Mouse (Mus musculus) midbrain, embryonic 12.5 days (tissue): ENCODE measurements at regions not wholly inside any gene's neighbourhood (a gene's known extent, or its start where the extent isn't known, plus 50 kb on each side); places are given as distances from the start of the nearest gene placed in this dataset.

Experiments
- ATAC-seq: fragments of 200-750 bp; cut with Nextera tagmentation; 2 replicates; pipeline ENCODE4 v1.8.0; 2017; ENCODE audit warnings: low read depth, moderate TSS enrichment, moderate library complexity; ENCODE audit not compliant: low FRiP score
- H3K27ac ChIP-seq: fragments of 300-500 bp; sonication (generic); replicated peaks from 2 replicates; pipeline ENCODE4 v1.5.1; 2016; ENCODE audit warnings: mild to moderate bottlenecking
- H3K27me3 ChIP-seq: fragments of 300-500 bp; sonication (generic); 2 replicates; pipeline ENCODE4 v1.6.1; 2016; ENCODE audit warnings: mild to moderate bottlenecking
- H3K36me3 ChIP-seq: fragments of 300-500 bp; sonication (generic); 2 replicates; pipeline ENCODE4 v1.6.1; 2016
- H3K4me1 ChIP-seq: fragments of 300-500 bp; sonication (generic); 2 replicates; pipeline ENCODE4 v1.6.1; 2016
- H3K4me2 ChIP-seq: fragments of 300-500 bp; sonication (generic); replicated peaks from 2 replicates; pipeline ENCODE4 v1.6.1; 2016; ENCODE audit warnings: mild to moderate bottlenecking, moderate library complexity
- H3K4me3 ChIP-seq: fragments of 300-500 bp; sonication (generic); 2 replicates; pipeline ENCODE4 v1.5.1; 2016; ENCODE audit warnings: mild to moderate bottlenecking
- H3K9ac ChIP-seq: fragments of 300-500 bp; sonication (generic); replicated peaks from 2 replicates; pipeline ENCODE4 v1.6.1; 2016; ENCODE audit warnings: mild to moderate bottlenecking, moderate library complexity
- H3K9me3 ChIP-seq: fragments of 300-500 bp; sonication (generic); 2 replicates; pipeline ENCODE4 v1.6.1; 2016; ENCODE audit warnings: mild to moderate bottlenecking
- WGBS: fragments of 180-500 bp; shearing (Covaris S2); methylation state at CpG from one replicate; pipeline ENCODE4 v1.1.7; 2016; 5-methylcytosine and 5-hydroxymethylcytosine counted together

GRCm38 (mm10) chr8:62555842-62556241 lies 395.0 kb upstream of the Spock3 start:
- no peaks in the 10 kb centered on the region for H3K9me3 ChIP-seq
- no peak for ATAC-seq
- no peak overlapping the region for H3K27ac ChIP-seq
- no peaks in the 10 kb centered on the region for H3K36me3 ChIP-seq
- H3K4me1 ChIP-seq, result no peaks in the 10 kb centered on the region
- H3K4me3 ChIP-seq, result no peak overlapping the region
- no peak overlapping the region for H3K9ac ChIP-seq
- H3K27me3 ChIP-seq, result no peaks in the 10 kb centered on the region
- no peak overlapping the region for H3K4me2 ChIP-seq

- H3K36me3 ChIP-seq, result no peaks in the 10 kb centered on the region
- ATAC-seq, result peak; percentile 90
- H3K4me2 ChIP-seq, result no peak overlapping the region
- no peak overlapping the region for H3K4me3 ChIP-seq
- no peak overlapping the region for H3K27ac ChIP-seq
- no peaks in the 10 kb centered on the region for H3K27me3 ChIP-seq
- no peak overlapping the region for H3K9ac ChIP-seq
- no peaks in the 10 kb centered on the region for H3K9me3 ChIP-seq
- 60% methylated on average over 4 of the region's 4 CpGs for WGBS
- no peaks in the 10 kb centered on the region for H3K4me1 ChIP-seq
Observed at GRCm38 (mm10) chr8:62575817-62576231, 375.0 kb upstream of the Spock3 start.

- Histone ChIP-seq H3K27me3 (no peaks in the 10 kb centered on the region), H3K4me3 (no peak overlapping the region), H3K9me3 (no peaks in the 10 kb centered on the region), H3K4me2 (no peak overlapping the region), H3K27ac (no peak overlapping the region), H3K9ac (no peak overlapping the region), H3K4me1 (no peaks in the 10 kb centered on the region), H3K36me3 (no peaks in the 10 kb centered on the region)
- ATAC-seq, result no peak
Observed at GRCm38 (mm10) chr8:62599281-62599680, 351.5 kb upstream of the Spock3 start.

GRCm38 (mm10) chr8:62606126-62606525 lies 344.7 kb upstream of the Spock3 start:
- no peak overlapping the region for H3K4me3 ChIP-seq
- H3K36me3 ChIP-seq, result no peaks in the 10 kb centered on the region
- H3K27me3 ChIP-seq, result no peaks in the 10 kb centered on the region
- no peak for ATAC-seq
- 79% methylated on average over 1 of the region's 1 CpGs for WGBS
- no peak overlapping the region for H3K9ac ChIP-seq
- no peaks in the 10 kb centered on the region for H3K4me1 ChIP-seq
- H3K9me3 ChIP-seq, result no peaks in the 10 kb centered on the region
- H3K27ac ChIP-seq, result no peak overlapping the region
- H3K4me2 ChIP-seq, result no peak overlapping the region

DNA sequence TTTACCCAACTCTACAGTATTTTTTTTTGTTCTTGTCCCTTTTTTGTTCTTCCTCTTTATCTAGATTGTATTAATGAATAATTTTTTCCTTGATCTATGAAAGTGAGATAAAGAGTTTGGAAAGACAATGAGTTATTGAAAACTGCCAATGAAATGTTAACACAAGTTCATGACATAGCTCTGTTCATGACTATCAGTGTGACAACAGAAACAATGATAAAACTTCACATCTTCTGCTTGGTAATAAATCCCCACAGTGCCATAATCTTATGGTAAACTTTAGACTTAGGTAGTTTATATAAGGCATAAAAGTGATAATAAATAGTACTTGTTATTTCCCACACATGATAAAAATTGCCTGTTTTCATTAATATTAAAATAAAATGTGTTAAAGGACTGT lies 330.8 kb upstream of the Spock3 start:
- Histone ChIP-seq H3K27ac (no peak overlapping the region), H3K36me3 (no peaks in the 10 kb centered on the region), H3K27me3 (no peaks in the 10 kb centered on the region), H3K9ac (no peak overlapping the region), H3K4me3 (no peak overlapping the region), H3K4me1 (no peaks in the 10 kb centered on the region), H3K4me2 (no peak overlapping the region), H3K9me3 (no peaks in the 10 kb centered on the region)
- no peak for ATAC-seq

DNA sequence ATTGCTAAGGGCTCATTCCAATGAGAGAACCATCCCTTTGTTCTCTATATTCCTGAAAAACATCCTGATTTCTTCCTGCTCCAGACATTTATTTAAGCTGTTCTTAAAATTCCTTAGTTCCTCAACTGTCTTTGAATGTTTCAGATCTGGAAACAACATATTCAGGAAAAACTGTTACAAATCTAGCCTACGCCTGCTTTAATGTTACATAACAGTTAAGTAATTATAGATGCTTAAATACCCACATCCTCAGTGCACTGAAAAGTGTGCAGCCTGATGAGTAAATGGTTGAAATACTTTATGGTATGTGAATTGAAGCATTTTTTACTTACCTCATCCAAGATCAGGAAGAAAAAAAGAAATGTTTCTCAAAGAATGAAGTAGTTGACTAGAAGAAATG lies 329.6 kb upstream of the Spock3 start:
- WGBS, result 95% methylated on average over 1 of the region's 1 CpGs
- no peaks in the 10 kb centered on the region for H3K9me3 ChIP-seq
- no peaks in the 10 kb centered on the region for H3K27me3 ChIP-seq
- no peak overlapping the region for H3K9ac ChIP-seq
- no peaks in the 10 kb centered on the region for H3K4me1 ChIP-seq
- no peaks in the 10 kb centered on the region for H3K36me3 ChIP-seq
- no peak overlapping the region for H3K27ac ChIP-seq
- H3K4me3 ChIP-seq, result no peak overlapping the region
- H3K4me2 ChIP-seq, result no peak overlapping the region
- no peak for ATAC-seq
